Mouse (Mus musculus) intestine, postnatal 0 days (tissue): Measurements from ENCODE around the gene Usp48. TPM values are rescaled to one million over a fixed set of nuclear protein-coding genes. Genes with fewer than 3 reads are reported as not detected.

Experiments used
- ATAC-seq: fragments of 200-750 bp; cut with Nextera tagmentation; 2 replicates; pipeline ENCODE4 v1.8.0; 2017; ENCODE audit warnings: mild to moderate bottlenecking, moderate TSS enrichment, moderate library complexity
- H3K27ac ChIP-seq: fragments of 300-500 bp; sonication (generic); 2 replicates; pipeline ENCODE4 v1.5.1; 2014; ENCODE audit warnings: mild to moderate bottlenecking, low read depth, low read length, moderate library complexity
- H3K27me3 ChIP-seq: fragments of 300-500 bp; sonication (generic); replicated peaks from 2 replicates; pipeline ENCODE4 v1.6.1; 2014; ENCODE audit warnings: low read length, mixed read lengths; ENCODE audit not compliant: control insufficient read depth, insufficient read depth
- H3K36me3 ChIP-seq: fragments of 300-500 bp; sonication (generic); 2 replicates; pipeline ENCODE4 v1.6.1; 2014; ENCODE audit warnings: mild to moderate bottlenecking, moderate library complexity; ENCODE audit not compliant: control insufficient read depth, insufficient read depth
- H3K4me1 ChIP-seq: fragments of 300-500 bp; sonication (generic); replicated peaks from 2 replicates; pipeline ENCODE4 v1.6.1; 2014; ENCODE audit warnings: antibody characterized with exemption, low read length, mixed read lengths; ENCODE audit not compliant: control insufficient read depth, insufficient read depth
- H3K4me2 ChIP-seq: fragments of 300-500 bp; sonication (generic); replicated peaks from 2 replicates; pipeline ENCODE4 v1.6.1; 2014; ENCODE audit warnings: low read depth, mild to moderate bottlenecking, moderate library complexity
- H3K4me3 ChIP-seq: fragments of 300-500 bp; sonication (generic); 2 replicates; pipeline ENCODE4 v1.5.1; 2014; ENCODE audit warnings: low read depth, low read length
- H3K9ac ChIP-seq: fragments of 300-500 bp; sonication (generic); 2 replicates; pipeline ENCODE4 v1.6.1; 2014; ENCODE audit warnings: mild to moderate bottlenecking, low read depth, low read length
- H3K9me3 ChIP-seq: fragments of 300-500 bp; sonication (generic); 2 replicates; pipeline ENCODE4 v1.6.1; 2016; ENCODE audit warnings: mixed run types; ENCODE audit not compliant: control insufficient read depth
- CTCF ChIP-seq: sonication (generic); IDR thresholded peaks from 2 replicates; pipeline ENCODE4 v1.5.1; 2016; ENCODE audit warnings: low read depth, mild to moderate bottlenecking, control low read depth, antibody characterized with exemption, moderate library complexity
- WGBS: fragments of 180-500 bp; shearing (Covaris S2); extraction: QIAGEN DNeasy Blood & Tissue Kit; methylation state at CpG from one replicate; pipeline ENCODE4 v1.1.7; 2014; 5-methylcytosine and 5-hydroxymethylcytosine counted together
- polyA plus RNA-seq: library from polyadenylated mRNA; unstranded; fragments of >200 nt; fragmentation: Nextera tagmentation; extraction: Ambion mirVana; gene quantifications from 2 replicates; pipeline ENCODE4 v1.2.1, GENCODE M21; 2015

The Usp48 gene
- polyA plus RNA-seq, 1 experiment from 2014 or later, result 33.3 TPM

DNA sequence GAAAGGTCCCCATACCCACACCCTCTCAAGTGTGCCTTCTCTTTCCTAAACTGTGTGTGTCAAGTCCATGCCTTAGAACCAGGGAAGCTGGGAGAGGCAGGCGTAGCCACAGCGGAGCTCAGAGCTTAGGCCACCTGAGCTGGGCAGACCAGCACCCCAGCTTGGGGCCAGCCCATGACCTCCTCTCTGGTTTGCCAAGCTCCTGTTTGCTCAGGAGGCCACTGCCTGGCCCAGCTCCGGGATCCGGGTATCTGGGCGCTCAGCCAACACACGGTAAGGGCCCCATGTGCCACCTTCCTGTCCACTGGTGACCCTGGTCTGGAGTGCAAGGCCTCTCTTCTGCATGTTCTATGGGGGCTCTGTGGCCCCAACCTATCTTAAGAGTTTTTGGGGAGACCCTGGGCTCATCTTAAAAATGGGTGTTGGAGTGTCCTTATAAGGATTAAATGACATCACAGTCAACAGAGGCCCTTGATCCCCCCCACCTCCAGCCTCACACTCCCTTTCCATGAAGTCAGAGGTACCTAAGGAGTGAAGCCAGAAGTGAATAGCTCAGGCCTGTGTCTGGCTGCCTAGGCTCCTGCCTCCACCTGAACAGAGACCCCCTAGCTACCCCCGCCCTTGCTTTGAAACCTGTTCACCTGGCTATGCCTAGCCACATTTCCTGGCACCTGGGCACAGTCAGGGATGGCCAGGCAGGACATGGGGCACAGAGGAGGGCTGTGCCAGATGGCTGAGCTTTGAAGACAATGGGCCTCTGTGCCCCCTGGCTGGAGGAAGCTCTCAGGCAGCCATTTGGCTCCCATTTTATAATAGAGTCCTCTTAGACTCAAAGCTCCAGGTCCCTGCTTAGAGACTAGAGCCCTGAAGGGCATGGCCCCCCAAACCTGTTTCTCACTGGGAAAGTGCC, 104.8 kb downstream of the Usp48 start:
- Histone ChIP-seq H3K4me1 (peaks cover 9% of the 10 kb centered on the region; the same call in 1 of the 2 replicates), H3K9me3 (no peaks in the 10 kb centered on the region), H3K27me3 (no peaks in the 10 kb centered on the region), H3K36me3 (no peaks in the 10 kb centered on the region), H3K27ac (peak overlapping the region; percentile 21; the same call in 1 of the 2 replicates), H3K9ac (no peak overlapping the region), H3K4me3 (no peak overlapping the region), H3K4me2 (no peak overlapping the region)
- ATAC-seq, result peak; percentile 74
- TF ChIP-seq CTCF, result no peak
- WGBS, result 33% methylated on average over 7 of the region's 7 CpGs

- H3K9ac ChIP-seq, result no peak overlapping the region
These were observed 106.0 kb downstream of the Usp48 start for GRCm38 (mm10) chr4:137699264-137700211.

GRCm38 (mm10) chr4:137700960-137701359, 107.4 kb downstream of the Usp48 start:
- Histone ChIP-seq H3K27ac (no peak overlapping the region), H3K4me3 (no peak overlapping the region), H3K9me3 (no peaks in the 10 kb centered on the region), H3K4me2 (no peak overlapping the region), H3K27me3 (no peaks in the 10 kb centered on the region), H3K9ac (no peak overlapping the region), H3K36me3 (no peaks in the 10 kb centered on the region), H3K4me1 (peaks cover 9% of the 10 kb centered on the region; the same call in 1 of the 2 replicates)
- peak; percentile 46; the same call in 1 of the 2 replicates for ATAC-seq
- no peak for TF ChIP-seq CTCF
- WGBS, result 34% methylated on average over 6 of the region's 6 CpGs

More at GRCm38 (mm10) chr4:137699264-137700211, 106.0 kb downstream of the Usp48 start:
- no peak for TF ChIP-seq CTCF
- Histone ChIP-seq H3K36me3 (no peaks in the 10 kb centered on the region), H3K27ac (no peak overlapping the region), H3K4me2 (no peak overlapping the region), H3K4me1 (peaks cover 9% of the 10 kb centered on the region; the same call in 1 of the 2 replicates), H3K4me3 (no peak overlapping the region), H3K27me3 (no peaks in the 10 kb centered on the region), H3K9me3 (no peaks in the 10 kb centered on the region)
- no peak for ATAC-seq
- WGBS, result 54% methylated on average over 21 of the region's 21 CpGs

DNA sequence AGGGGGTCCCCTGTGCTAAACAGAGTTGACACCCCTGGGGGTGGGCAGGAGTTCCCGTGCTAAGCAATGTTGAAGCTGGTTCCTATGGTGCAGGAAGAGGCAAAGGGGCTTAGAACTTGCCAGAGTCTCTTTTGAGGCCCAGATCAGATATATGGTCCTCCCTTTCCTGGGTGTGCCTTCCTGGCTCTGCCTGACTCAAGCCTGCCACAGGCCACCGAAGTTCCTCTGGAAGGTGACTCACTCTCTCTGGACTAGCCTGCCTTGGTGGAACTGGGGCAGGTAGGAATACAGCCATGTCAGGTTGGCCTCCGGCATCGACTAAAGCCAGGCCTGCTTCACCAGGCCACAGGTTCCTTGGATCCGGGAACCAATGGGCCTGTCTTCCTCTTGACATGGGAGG, 109.5 kb downstream of the Usp48 start:
- Histone ChIP-seq H3K27me3 (no peaks in the 10 kb centered on the region), H3K4me3 (no peak overlapping the region), H3K36me3 (no peaks in the 10 kb centered on the region), H3K27ac (no peak overlapping the region), H3K9ac (no peak overlapping the region), H3K9me3 (no peaks in the 10 kb centered on the region), H3K4me1 (peaks cover 13% of the 10 kb centered on the region; the same call in 1 of the 2 replicates), H3K4me2 (no peak overlapping the region)
- TF ChIP-seq CTCF, result no peak
- ATAC-seq, result no peak
- WGBS, result 83% methylated on average over 5 of the region's 5 CpGs

GRCm38 (mm10) chr4:137704561-137704960, 111.0 kb downstream of the Usp48 start:
- TF ChIP-seq CTCF, result no peak
- WGBS, result 77% methylated on average over 2 of the region's 2 CpGs
- no peaks in the 10 kb centered on the region for H3K36me3 ChIP-seq
- H3K27ac ChIP-seq, result no peak overlapping the region
- H3K4me3 ChIP-seq, result no peak overlapping the region
- no peak overlapping the region for H3K9ac ChIP-seq
- peaks cover 5% of the 10 kb centered on the region; the same call in 1 of the 2 replicates for H3K4me1 ChIP-seq
- no peak overlapping the region for H3K4me2 ChIP-seq
- H3K9me3 ChIP-seq, result no peaks in the 10 kb centered on the region
- H3K27me3 ChIP-seq, result no peaks in the 10 kb centered on the region
- no peak for ATAC-seq

GRCm38 (mm10) chr4:137705379-137705778, 111.8 kb downstream of the Usp48 start:
- no peak overlapping the region for H3K4me2 ChIP-seq
- H3K4me1 ChIP-seq, result peaks cover 5% of the 10 kb centered on the region; the same call in 1 of the 2 replicates
- no peak overlapping the region for H3K9ac ChIP-seq
- no peaks in the 10 kb centered on the region for H3K27me3 ChIP-seq
- H3K27ac ChIP-seq, result no peak overlapping the region
- 63% methylated on average over 5 of the region's 5 CpGs for WGBS
- H3K36me3 ChIP-seq, result no peaks in the 10 kb centered on the region
- ATAC-seq, result no peak
- no peaks in the 10 kb centered on the region for H3K9me3 ChIP-seq
- TF ChIP-seq CTCF, result no peak
- H3K4me3 ChIP-seq, result no peak overlapping the region
